Mouse (Mus musculus) T-helper 17 cell (primary cell): Measurements from ENCODE around the gene Itga2b.

Experiments used
- in situ Hi-C, 2 experiments: fragments of 300-600 bp; cut with MboI, MseI; formaldehyde crosslinking; loops; 1 replicate in 1 of 2; 2 replicates in 1 of 2; pipeline ENCODE4 v1.15.1; 2025; ENCODE audit warnings: high pct_unique_total_duplicates in 2 of 2

The Itga2b gene

DNA sequence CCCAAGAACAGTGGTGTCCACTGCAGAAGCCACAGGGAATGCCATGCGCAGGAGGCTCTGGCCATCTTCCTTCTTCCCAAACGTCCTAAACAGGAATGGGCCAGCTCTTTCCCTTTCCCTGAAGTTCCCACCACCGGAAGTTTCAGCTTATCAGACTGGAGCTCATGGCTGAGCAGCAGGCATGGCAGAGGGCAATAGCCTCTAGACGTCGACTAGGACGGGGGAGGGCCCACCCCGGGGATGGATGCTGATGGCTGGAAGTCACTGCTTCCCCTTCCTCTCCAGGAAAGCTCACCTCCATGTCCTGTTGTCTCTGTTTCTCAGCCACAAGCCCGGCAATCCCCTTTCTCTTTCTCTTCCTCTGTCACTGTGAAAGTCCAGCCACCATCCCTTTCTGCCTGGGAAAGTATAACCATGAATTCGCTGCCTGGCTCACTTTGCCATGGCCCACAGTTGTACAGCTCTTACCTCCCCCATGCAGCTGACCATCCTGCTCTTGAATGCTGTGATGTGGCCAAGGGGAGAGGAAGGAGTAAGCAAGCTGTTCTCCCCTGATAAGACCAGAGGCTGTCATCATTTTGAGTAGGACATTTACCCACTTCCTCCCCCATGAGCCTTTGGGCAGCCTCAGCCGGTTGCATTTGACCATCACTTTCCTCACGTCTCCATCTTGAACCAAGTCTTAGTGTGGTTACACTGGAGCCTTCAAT is at the start of gene Itga2b:
TSS of gene Itga2b (minus strand) at position 475 of the 710 bp plus-strand sequence.
- in situ Hi-C loops, result no loop called here

GRCm38 (mm10) chr11:102514793-102515424 is 45.0 kb upstream of the Itga2b start:
- in situ Hi-C loops, result no loop called here

DNA sequence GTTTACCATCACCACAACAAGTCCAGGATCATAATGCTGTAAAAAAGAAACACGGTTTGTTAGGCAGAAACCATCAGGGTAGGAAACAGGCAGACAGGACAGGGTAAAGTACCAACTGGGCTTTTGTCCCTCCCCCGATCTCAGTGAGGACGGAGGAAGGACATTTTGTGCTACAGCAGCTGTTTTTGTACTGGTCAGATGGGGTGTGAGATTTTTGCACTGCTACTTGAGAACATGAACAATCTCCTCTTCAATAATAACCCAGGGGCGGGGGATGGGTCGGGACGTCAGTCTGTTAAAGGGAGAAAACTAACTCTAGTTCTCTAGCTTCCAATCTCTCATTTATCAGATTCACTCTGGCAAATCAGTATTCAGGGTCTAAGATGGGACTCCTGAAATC is 40.3 kb upstream of the Itga2b start:
- in situ Hi-C loops, result no loop called here

DNA sequence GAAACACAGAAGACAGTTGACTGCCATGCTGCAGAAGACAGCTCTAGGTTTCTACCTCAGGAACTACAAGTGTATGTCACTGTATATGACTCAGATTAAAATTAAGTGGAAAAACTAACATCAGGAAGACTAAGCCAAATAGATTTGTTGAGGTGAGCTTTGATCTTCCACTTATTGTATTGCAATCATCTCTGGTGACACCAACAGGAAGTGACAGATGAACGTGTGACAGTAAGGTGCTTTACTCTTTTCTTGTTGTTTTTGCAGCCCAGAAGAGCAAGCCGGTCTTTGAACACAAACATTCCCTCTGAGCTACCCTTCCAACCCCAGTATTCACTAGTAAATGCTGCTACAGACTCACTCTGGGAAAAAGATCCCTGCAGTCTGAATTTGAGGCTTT is 26.8 kb upstream of the Itga2b start:
- in situ Hi-C loops, result loop anchor here in 1 of 2 experiments (5.0 kb wide), 1 partner anchor 81 kb away; the partner anchor contains the start of gene Gm11627

- in situ Hi-C loops, result loop anchor here in 1 of 2 experiments (5.0 kb wide), 1 partner anchor 81 kb away; the partner anchor contains the start of gene Gm11627
Measured at GRCm38 (mm10) chr11:102496206-102496605, 26.3 kb upstream of the Itga2b start.

DNA sequence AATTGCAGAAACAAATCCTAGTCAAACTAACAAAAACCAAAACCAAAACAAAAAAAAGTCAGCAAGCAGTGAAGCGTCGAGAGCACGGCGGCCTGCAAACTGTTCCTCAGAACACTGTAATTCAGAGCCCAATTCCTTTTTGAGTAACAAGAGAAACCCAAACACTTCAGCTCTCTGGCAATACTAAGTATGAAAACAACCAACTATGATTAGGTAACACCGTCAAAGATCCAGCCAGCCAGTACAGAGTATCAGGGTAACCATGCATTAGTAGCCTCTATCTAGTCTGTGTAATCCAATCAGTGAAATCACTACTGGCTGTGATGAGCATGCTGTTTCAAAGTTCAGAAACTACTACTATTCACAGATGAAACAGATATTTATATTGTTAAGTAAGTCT is 25.8 kb upstream of the Itga2b start:
- in situ Hi-C loops, result loop anchor here in 1 of 2 experiments (5.0 kb wide), 1 partner anchor 82 kb away; the partner anchor contains the start of gene Gm11627

GRCm38 (mm10) chr11:102495114-102495513 is 25.2 kb upstream of the Itga2b start:
- in situ Hi-C loops, result loop anchor here in 1 of 2 experiments (5.0 kb wide), 1 partner anchor 82 kb away; the partner anchor contains the start of gene Gm11627

DNA sequence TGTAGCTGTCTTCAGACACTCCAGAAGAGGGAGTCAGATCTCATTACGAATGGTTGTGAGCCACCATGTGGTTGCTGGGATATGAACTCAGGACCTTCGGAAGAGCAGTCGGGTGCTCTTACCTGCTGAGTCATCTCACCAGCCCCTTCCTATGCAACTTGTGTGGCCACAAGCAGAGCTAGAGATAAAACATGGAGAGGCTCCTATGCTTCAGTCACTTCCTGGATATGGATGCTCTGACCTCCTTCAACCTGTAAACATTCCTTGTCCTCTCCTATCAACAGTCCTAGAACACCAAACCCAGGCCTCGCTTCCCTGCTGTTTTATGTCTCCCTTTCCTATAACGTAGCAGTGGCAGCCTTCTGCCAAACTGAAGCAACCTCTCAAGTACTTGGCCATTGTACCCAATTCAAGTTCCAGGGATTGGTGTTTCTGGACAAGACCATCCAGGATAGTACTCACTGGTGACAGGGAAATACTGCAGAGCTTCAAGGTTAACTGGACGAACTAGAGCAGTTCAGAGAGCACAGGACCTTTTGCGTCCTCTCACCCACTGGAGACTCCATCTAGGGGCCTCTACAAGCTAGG is 24.2 kb upstream of the Itga2b start:
- in situ Hi-C loops, result no loop called here

GRCm38 (mm10) chr11:102493241-102493640 is 23.3 kb upstream of the Itga2b start:
- in situ Hi-C loops, result no loop called here

GRCm38 (mm10) chr11:102487901-102488300 is 18.0 kb upstream of the Itga2b start:
- in situ Hi-C loops, result loop anchor here in 1 of 2 experiments (5.0 kb wide), 1 partner anchor 94 kb away; no protein-coding TSS in a partner anchor

DNA sequence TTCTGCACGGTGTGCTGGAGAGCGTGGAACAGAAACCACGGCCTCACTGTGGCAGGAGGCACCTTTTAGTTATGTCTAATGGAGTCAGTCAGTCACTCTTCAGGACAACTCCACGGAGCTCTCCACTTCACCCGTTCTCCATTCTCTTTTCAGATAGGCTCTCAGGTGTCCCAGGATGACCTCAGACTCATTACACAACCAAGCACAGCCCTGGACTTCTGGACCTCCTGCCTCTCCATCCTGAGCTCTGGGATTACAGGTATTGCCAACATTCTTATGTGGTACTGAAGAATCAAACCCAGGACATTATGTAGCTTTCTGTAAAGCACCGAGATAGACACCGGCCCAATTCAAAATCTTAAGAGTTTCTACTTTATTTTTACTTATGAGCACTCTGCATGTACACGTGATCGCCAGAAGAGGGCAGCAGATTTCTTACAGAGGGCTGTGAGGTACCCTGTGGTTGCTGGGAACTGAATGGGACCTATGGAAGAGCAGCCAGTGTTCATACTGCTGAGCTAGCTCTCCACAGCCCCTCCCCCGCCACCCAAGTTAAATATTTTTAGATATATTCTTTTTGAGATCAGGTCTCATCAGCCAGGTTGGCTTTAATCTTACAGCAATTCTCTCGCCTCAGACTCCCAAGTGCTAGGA is 16.9 kb upstream of the Itga2b start:
- in situ Hi-C loops, result loop anchor here in 1 of 2 experiments (5.0 kb wide), 1 partner anchor 95 kb away; no protein-coding TSS in a partner anchor

- in situ Hi-C loops, result no loop called here
Measured at GRCm38 (mm10) chr11:102481779-102482178, 11.9 kb upstream of the Itga2b start.

DNA sequence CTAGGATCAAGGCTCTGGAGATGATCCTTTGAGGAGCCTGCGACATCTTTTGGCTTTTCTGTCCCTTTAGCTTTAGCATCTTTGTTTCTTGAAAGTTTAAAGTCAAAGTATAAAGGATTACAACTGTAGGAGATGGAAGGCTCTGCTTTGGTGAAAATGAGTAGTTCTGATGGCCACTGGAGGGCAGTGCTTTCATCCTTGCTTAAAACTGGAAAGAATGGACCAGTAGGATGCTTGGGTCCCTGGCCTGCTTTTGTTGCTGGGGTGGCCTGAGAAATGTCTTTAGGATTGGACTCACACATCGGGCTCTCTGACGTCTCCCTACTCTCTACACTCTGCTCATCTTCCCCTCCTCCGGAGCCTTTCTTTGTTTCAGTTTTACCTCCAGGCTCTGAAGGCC is 11.0 kb upstream of the Itga2b start:
- in situ Hi-C loops, result no loop called here

DNA sequence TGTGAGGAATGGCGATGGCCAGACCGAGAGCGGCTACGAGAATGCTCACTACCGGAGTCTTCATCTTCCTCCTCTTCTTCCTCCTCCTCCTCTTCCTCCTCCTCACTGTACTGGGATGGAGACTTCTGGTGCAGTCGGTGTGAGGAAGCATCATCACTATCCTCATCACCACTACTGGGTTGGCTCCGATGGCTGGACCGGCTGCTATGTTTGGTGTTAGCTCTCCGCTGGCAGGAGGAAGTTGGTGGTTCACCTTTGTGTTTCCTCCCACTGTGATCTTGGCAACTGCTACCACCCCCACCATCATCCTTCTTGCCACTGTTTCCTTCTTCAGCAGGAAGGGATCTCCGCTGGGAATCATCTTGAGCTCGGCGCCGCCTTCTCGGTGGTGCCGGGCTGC is 10.2 kb upstream of the Itga2b start:
- in situ Hi-C loops, result no loop called here

DNA sequence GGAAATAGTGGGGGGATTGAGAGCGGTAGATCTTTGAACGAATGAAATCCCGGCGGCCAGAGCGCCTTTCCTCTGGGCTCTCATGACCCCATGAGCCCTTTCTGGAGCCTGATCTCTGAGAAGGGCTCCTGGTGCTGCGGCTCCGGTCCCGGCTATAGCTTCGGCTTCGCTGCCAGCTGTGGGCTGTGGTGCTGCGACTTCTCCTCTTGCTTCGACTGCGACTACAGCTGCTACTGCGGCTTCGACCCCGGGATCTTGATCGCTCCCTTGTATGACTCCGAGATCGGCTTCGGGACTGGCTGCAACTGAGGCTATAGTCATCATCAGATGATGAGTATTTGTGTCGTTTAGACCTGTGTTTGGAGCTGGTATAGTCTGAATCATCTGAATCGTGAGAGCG is 9.7 kb upstream of the Itga2b start:
- in situ Hi-C loops, result no loop called here

- in situ Hi-C loops, result no loop called here
Measured at GRCm38 (mm10) chr11:102478671-102479070, 8.7 kb upstream of the Itga2b start.

DNA sequence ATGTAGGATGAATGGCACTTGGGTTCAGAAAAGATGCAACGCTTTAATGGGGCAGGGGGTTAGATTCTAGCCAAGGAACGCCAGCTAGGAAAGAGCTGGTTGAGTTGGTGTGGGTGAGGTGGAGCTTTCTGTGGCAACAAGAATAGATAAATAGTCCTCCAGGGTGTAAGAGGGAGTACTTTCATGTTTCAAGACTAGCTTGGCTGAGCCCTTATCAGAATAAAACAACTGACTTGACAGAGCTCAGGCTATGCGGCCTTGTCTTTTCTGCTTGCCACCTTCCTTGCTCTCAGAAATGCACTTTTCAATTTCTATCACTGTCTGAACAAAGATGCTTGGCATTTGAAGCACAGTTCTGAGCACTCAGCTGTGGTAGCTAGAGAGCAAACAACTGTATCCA is 5.1 kb upstream of the Itga2b start:
- in situ Hi-C loops, result no loop called here

DNA sequence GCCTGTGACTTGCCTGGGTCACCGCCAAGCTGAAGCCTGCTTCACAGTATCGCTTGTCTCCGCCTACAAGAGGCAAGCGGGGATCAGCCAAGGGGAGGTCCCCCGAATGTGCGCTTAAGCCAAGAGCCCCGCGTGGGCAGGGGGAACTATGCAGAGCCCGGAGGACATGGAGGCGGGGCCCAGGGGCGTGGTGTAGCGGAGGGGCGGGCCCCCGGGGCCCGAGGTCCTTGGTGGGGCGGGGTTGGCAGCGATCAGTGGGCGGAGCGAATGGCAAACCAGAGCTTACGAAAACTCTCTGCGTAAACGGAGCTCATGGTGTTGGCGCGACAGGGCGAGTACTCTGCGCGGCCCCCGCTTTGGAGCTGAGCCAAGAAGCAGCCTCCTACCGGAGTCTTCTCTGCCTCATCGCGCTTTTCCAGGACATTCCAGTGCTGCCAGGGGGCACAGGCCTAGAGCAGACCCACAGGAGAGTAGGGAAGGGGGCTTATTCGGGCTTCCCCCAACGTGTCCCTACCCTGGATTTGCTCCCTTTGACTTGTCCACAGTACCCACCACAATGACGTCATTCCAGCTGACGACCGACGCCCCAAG is 2.8 kb downstream of the Itga2b start:
- in situ Hi-C loops, result no loop called here

DNA sequence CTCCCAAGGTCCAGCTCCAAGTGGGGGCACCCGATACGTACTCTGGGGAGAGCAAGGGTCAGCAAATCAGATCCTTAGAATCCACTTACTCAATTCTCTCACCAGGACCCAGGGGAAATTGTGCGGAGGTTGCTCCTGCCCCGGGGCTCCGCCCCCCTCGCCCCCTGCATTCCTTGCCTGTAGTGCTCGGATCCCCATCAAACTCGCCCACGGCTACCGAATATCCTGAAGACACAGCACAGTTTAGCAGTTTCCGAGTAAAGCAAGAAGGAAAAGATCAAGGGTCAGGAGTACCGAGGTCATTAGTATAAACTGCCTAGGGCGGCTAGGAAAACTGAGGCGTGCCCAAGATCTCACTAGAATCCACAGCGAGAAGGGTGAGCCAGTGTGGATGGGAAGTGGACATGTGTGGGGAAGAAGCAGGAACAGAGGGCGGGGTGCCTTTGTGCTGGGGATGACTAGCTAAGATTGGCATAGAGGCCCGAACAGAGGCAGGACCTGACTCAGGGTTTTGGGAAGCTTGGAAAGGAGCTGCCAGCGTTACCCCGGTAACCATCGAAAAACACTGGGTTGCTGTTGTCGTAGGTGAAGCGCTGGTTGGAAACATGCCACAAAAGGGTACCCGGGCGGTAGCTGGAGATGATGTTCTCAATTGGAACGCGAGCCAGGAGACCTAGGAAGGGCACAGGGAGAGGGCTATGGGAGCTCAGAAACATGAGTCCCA is 4.0 kb downstream of the Itga2b start:
- in situ Hi-C loops, result no loop called here

DNA sequence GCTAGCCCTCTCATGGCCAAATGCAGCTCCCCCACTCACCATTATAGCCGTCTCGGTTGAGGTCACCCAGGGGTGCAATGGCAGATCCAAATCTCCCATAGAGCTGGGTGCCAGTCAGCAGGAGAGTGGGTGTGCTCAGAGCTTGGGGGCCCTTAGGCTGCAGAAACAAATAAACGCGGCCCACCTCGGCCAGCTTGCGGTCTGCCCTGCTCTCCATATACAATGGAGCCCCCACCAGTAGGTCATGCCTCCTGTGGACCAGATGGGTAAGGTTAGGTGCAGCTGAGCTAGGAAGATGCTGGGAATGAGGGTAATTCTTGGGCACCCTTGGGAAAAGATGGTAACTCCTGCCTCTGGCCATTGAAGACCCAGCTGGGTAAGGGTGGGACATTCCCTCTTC is 5.0 kb downstream of the Itga2b start:
- in situ Hi-C loops, result no loop called here

DNA sequence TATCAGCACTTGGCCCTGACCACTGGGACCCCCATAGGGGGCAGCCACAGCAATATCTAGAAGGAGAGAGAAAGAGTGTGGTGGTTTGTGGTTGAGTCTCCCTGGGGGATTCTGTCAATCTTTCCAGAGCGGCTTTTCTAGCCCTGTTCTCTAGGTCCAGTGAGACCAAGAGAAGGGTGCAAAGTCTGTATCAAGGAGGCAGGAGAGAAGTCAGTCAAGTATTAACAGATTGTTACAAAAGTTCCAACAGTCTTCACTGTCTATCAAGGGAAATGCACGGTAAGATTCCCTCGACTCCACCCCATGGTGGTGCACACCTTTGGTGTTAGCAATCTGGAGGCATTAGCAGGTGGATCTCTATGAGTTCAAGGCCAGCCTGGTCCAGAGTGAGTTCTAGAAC is 8.2 kb downstream of the Itga2b start:
- in situ Hi-C loops, result no loop called here
